Mouse (Mus musculus) hindbrain, embryonic 12.5 days (tissue): Measurements from ENCODE around the gene Olfr125. TPM values are rescaled to one million over a fixed set of nuclear protein-coding genes. Genes with fewer than 3 reads are reported as not detected.

Source experiments
- ATAC-seq: fragments of 200-750 bp; cut with Nextera tagmentation; 2 replicates; pipeline ENCODE4 v1.8.0; 2017; ENCODE audit warnings: moderate TSS enrichment; ENCODE audit not compliant: low FRiP score
- H3K27ac ChIP-seq: fragments of 300-500 bp; sonication (generic); 2 replicates; pipeline ENCODE4 v1.5.1; 2016; ENCODE audit warnings: mild to moderate bottlenecking
- H3K27me3 ChIP-seq: fragments of 300-500 bp; sonication (generic); 2 replicates; pipeline ENCODE4 v1.6.1; 2016; ENCODE audit warnings: mild to moderate bottlenecking
- H3K36me3 ChIP-seq: fragments of 300-500 bp; sonication (generic); 2 replicates; pipeline ENCODE4 v1.6.1; 2016; ENCODE audit warnings: mild to moderate bottlenecking
- H3K4me1 ChIP-seq: fragments of 300-500 bp; sonication (generic); 2 replicates; pipeline ENCODE4 v1.6.1; 2016
- H3K4me2 ChIP-seq: fragments of 300-500 bp; sonication (generic); replicated peaks from 2 replicates; pipeline ENCODE4 v1.6.1; 2016; ENCODE audit warnings: mild to moderate bottlenecking
- H3K4me3 ChIP-seq: fragments of 300-500 bp; sonication (generic); 2 replicates; pipeline ENCODE4 v1.5.1; 2016; ENCODE audit warnings: mild to moderate bottlenecking
- H3K9ac ChIP-seq: fragments of 300-500 bp; sonication (generic); 2 replicates; pipeline ENCODE4 v1.6.1; 2016; ENCODE audit warnings: mild to moderate bottlenecking, moderate library complexity
- H3K9me3 ChIP-seq: fragments of 300-500 bp; sonication (generic); replicated peaks from 2 replicates; pipeline ENCODE4 v1.6.1; 2016; ENCODE audit warnings: mild to moderate bottlenecking
- WGBS: fragments of 180-500 bp; shearing (Covaris S2); methylation state at CpG from one replicate; pipeline ENCODE4 v1.1.7; 2016; 5-methylcytosine and 5-hydroxymethylcytosine counted together
- polyA plus RNA-seq: library from polyadenylated mRNA; unstranded; fragments of >200 nt; fragmentation: Nextera tagmentation; extraction: Ambion mirVana; gene quantifications from 2 replicates; pipeline ENCODE4 v1.2.1, GENCODE M21; 2016

Gene Olfr125
- not detected in 2 replicates for polyA plus RNA-seq

GRCm38 (mm10) chr17:37832649-37833048 is at the start of gene Olfr125:
Gene Olfr125 (plus strand): TSS chr17:37832949.
- ATAC-seq: no peak
- Histone ChIP-seq H3K9ac (no peak within 1 kb of the TSS), H3K4me2 (no peak within 1 kb of the TSS), H3K4me3 (no peak within 1 kb of the TSS), H3K27me3 (no peaks in the 10 kb centered on the region), H3K36me3 (no peaks in the 10 kb centered on the region), H3K9me3 (no peaks in the 10 kb centered on the region), H3K4me1 (no peaks in the 10 kb centered on the region), H3K27ac (no peak within 1 kb of the TSS)

GRCm38 (mm10) chr17:37793229-37793628 is 39.5 kb upstream of the Olfr125 start, which contains the start of gene Olfr123:
Gene Olfr123 (plus strand): TSS chr17:37793529.
- H3K27ac ChIP-seq: no peak within 1 kb of the TSS
- H3K4me2 ChIP-seq: no peak within 1 kb of the TSS
- no peak within 1 kb of the TSS for H3K9ac ChIP-seq
- H3K27me3 ChIP-seq: no peaks in the 10 kb centered on the region
- H3K4me1 ChIP-seq: no peaks in the 10 kb centered on the region
- no peak for ATAC-seq
- H3K9me3 ChIP-seq: no peaks in the 10 kb centered on the region
- H3K36me3 ChIP-seq: no peaks in the 10 kb centered on the region
- no peak within 1 kb of the TSS for H3K4me3 ChIP-seq
- 84% methylated on average over 2 of the region's 2 CpGs for WGBS

GRCm38 (mm10) chr17:37799588-37799987 is 33.2 kb upstream of the Olfr125 start, which contains the start of gene Olfr124:
Gene Olfr124 (plus strand): TSS chr17:37799888.
- Histone ChIP-seq H3K4me1 (no peaks in the 10 kb centered on the region), H3K9me3 (no peaks in the 10 kb centered on the region), H3K4me3 (no peak within 1 kb of the TSS), H3K9ac (no peak within 1 kb of the TSS), H3K27ac (no peak within 1 kb of the TSS), H3K27me3 (no peaks in the 10 kb centered on the region), H3K4me2 (no peak within 1 kb of the TSS), H3K36me3 (no peaks in the 10 kb centered on the region)
- no peak for ATAC-seq
- 84% methylated on average over 3 of the region's 3 CpGs for WGBS

DNA sequence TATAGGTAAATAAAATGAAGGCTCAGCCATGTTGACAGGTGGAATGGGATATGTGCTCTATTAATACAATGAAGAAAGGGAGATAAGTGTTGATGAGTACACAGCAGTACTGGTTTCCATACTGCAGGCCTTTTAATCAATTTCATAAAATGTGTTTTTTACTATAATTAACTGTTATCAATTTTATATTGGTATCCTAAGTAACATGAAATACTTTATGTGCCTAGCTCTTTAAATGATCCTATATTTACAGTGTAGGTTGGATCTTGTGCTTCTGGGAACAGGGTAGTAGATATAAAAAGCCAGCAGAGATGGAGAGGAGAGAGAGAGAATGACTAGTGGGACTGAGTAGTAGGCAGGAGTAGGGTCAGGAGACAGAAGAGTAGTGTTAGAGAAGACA is 14.4 kb downstream of the Olfr125 start, which contains the start of gene Olfr126:
Gene Olfr126 (plus strand): TSS at position 301 of the 400 bp plus-strand sequence.
- Histone ChIP-seq H3K27me3 (no peaks in the 10 kb centered on the region), H3K27ac (no peak within 1 kb of the TSS), H3K9ac (no peak within 1 kb of the TSS), H3K9me3 (no peaks in the 10 kb centered on the region), H3K36me3 (no peaks in the 10 kb centered on the region), H3K4me2 (no peak within 1 kb of the TSS), H3K4me3 (no peak within 1 kb of the TSS), H3K4me1 (no peaks in the 10 kb centered on the region)
- ATAC-seq: no peak

- no peak for ATAC-seq
- H3K27ac ChIP-seq: no peak overlapping the region
- H3K4me1 ChIP-seq: no peaks in the 10 kb centered on the region
- 82% methylated on average over 2 of the region's 2 CpGs for WGBS
- no peaks in the 10 kb centered on the region for H3K27me3 ChIP-seq
- no peaks in the 10 kb centered on the region for H3K36me3 ChIP-seq
- H3K4me3 ChIP-seq: no peak overlapping the region
- H3K9me3 ChIP-seq: no peaks in the 10 kb centered on the region
- no peak overlapping the region for H3K4me2 ChIP-seq
- H3K9ac ChIP-seq: no peak overlapping the region
These were observed 31.2 kb downstream of the Olfr125 start for GRCm38 (mm10) chr17:37863901-37864300.

DNA sequence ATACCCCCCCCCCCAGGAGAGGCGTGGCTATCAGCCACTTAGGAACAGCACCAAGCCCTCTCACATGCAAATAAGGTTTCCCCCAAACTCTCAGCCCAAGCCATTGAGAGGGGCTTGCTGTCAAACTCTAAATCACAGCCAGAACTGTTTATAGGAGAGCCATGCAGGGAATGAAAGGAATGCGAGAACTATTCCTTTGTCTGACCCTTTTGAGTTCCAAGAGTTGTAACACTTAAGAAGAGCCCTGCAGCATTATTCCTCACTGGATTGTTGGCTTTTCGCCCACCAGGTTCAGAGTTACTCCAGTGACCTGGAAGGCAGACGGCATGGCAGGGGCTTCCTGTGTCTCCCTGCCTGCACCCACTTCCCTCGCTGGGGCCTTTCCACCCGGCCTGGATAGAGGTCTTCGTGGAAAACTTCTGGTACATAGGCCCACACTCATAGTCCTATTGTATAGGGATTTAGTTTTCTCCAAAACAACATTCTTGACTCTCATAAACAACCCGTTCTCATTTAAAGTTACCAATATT is 37.0 kb downstream of the Olfr125 start:
- Histone ChIP-seq H3K9me3 (no peaks in the 10 kb centered on the region), H3K27me3 (no peaks in the 10 kb centered on the region), H3K4me2 (no peak overlapping the region), H3K27ac (no peak overlapping the region), H3K9ac (no peak overlapping the region), H3K4me1 (no peaks in the 10 kb centered on the region), H3K4me3 (no peak overlapping the region), H3K36me3 (no peaks in the 10 kb centered on the region)
- WGBS: 21% methylated on average over 8 of the region's 8 CpGs
- ATAC-seq: no peak

DNA sequence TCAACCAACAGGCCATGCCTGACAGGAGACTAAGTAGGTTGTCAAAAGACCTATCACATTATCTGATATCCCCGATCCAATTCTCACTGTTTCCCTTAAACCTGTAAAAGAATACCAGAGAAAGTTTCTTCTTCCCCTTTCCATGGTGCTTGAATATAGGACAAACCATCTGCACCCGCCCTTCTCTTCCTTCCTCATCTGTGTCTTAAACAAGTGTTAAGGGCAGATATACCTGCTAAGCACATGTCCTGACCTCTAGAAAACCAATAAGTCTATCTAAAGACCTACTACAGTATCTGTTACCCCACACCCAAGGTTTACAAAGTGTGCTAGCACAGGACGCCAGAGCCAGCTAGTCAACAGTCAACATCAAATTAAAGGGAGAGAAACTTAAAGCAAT is 41.1 kb downstream of the Olfr125 start:
- no peak overlapping the region for H3K9ac ChIP-seq
- no peak overlapping the region for H3K4me2 ChIP-seq
- ATAC-seq: no peak
- H3K9me3 ChIP-seq: no peaks in the 10 kb centered on the region
- no peak overlapping the region for H3K4me3 ChIP-seq
- no peak overlapping the region for H3K27ac ChIP-seq
- H3K36me3 ChIP-seq: no peaks in the 10 kb centered on the region
- 87% methylated on average over 3 of the region's 3 CpGs for WGBS
- no peaks in the 10 kb centered on the region for H3K27me3 ChIP-seq
- no peaks in the 10 kb centered on the region for H3K4me1 ChIP-seq

Other genes with a start within 250 kb of the Olfr125 start
- not detected in 2 replicates for gene Olfr114, start 240.2 kb upstream of the Olfr125 start, polyA plus RNA-seq
- gene Olfr115, start 205.8 kb upstream of the Olfr125 start, polyA plus RNA-seq: not detected in 2 replicates
- not detected in 2 replicates for gene Olfr116, start 205.8 kb upstream of the Olfr125 start, polyA plus RNA-seq
- not detected in 2 replicates for gene Olfr117, start 169.2 kb upstream of the Olfr125 start, polyA plus RNA-seq
- gene Olfr118, start 166.0 kb upstream of the Olfr125 start, polyA plus RNA-seq: not detected in 2 replicates
- not detected in 2 replicates for gene Olfr119, start 136.4 kb upstream of the Olfr125 start, polyA plus RNA-seq
- not detected in 2 replicates for gene Olfr120, start 111.1 kb upstream of the Olfr125 start, polyA plus RNA-seq
- gene Olfr121, start 84.1 kb upstream of the Olfr125 start, polyA plus RNA-seq: not detected in 2 replicates
- not detected in 2 replicates for gene Olfr122, start 64.3 kb upstream of the Olfr125 start, polyA plus RNA-seq
- gene Olfr123, start 39.4 kb upstream of the Olfr125 start, polyA plus RNA-seq: not detected in 2 replicates
- not detected in 2 replicates for gene Olfr124, start 33.1 kb upstream of the Olfr125 start, polyA plus RNA-seq
- not detected in 2 replicates for gene Olfr126, start 14.5 kb downstream of the Olfr125 start, polyA plus RNA-seq
- gene Olfr127, start 67.5 kb downstream of the Olfr125 start, polyA plus RNA-seq: not detected in 2 replicates
- not detected in 2 replicates for gene Olfr128, start 87.6 kb downstream of the Olfr125 start, polyA plus RNA-seq
- gene Olfr761, start 120.1 kb downstream of the Olfr125 start, polyA plus RNA-seq: not detected in 2 replicates
- not detected in 2 replicates for gene Olfr129, start 227.1 kb downstream of the Olfr125 start, polyA plus RNA-seq
- not detected in 2 replicates for gene Olfr130, start 231.0 kb downstream of the Olfr125 start, polyA plus RNA-seq